In the genomic region with DNA sequence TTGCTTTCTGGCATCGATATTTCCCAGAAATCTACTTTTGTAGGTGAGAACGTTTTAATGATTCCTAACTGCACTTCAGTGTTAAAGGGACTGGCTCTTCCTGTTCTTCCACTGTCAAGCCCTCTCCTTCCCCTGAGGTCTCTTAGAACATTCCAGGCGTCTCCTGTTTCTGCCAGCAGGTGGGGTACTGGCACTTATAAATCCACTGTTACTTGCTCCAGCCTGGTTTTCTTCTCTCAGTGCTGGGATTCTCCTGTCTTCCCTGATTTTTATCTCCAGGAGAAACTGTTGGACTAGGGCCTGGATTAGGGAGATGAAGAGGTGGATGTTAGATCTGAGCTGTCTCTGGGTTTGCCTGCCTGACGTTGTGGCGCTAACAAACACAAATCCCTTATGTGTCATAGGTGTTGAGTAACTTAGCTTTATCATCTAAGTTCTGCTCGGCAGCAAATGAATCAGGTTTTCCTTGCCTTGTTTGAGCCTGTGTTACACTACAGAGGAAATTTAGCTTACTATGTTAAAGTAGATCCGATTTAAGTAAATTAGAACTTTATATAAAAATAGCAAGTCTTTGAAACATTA, we compare ENCODE assay signal across 8 mouse cellular contexts. TPM values are rescaled to one million over a fixed set of nuclear protein-coding genes. Genes with fewer than 3 reads are reported as not detected.
A peak's percentile ranks its signal among the peaks of the same experiment; 100 is the strongest.
DNase-seq lines count a peak whose midpoint lies in the region; ATAC-seq lines count a peak whose summit lies in the region.

No protein-coding gene starts in this region.

- H3K4me1 ChIP-seq in hindbrain, embryonic 16.5 days (ENCODE audit: control insufficient read depth, insufficient read depth, low read depth, low read length), result no peaks in the 10 kb centered on the region; the same call in 1 of the 2 replicates

- H3K4me2 ChIP-seq in hindbrain, embryonic 16.5 days (ENCODE audit: low read length), result no peak overlapping the region

- no peaks in the 10 kb centered on the region for H3K36me3 ChIP-seq in hindbrain, embryonic 16.5 days (ENCODE audit: control insufficient read depth, insufficient read depth, low read length)

- peak; percentile 68; the same call in 1 of the 2 replicates for ATAC-seq in hindbrain, embryonic 16.5 days
- no peak for ATAC-seq in megakaryocyte-erythroid progenitor cell, adult 5-6 weeks (replicated peaks; ENCODE audit: low FRiP score, low TSS enrichment, poor library complexity, severe bottlenecking)

- H3K9ac ChIP-seq in hindbrain, embryonic 16.5 days (ENCODE audit: low read depth, low read length), result no peak overlapping the region

- no peaks in the 10 kb centered on the region for H3K9me3 ChIP-seq in hindbrain, embryonic 16.5 days (ENCODE audit: control insufficient read depth, low read length)

- DNase-seq in ZHBTc4 (ENCODE audit: low read depth, low spot score), result peak; percentile 78
- peak; percentile 74 to 79 for DNase-seq in cerebellum, postnatal 14 days
- peak; percentile 72 to 75 for DNase-seq in frontal cortex, postnatal 25 days (ENCODE audit: low spot score in 2 of 2)
- peak; percentile 70 to 73 for DNase-seq in layer of hippocampus, postnatal 36 days
- DNase-seq in mesoderm, embryonic 11.5 days (ENCODE audit: low read depth, low spot score), result peak; percentile 67
- peak; percentile 66 for DNase-seq in skeletal muscle tissue, adult 2 months (ENCODE audit: low read depth, low spot score)

- H3K27ac ChIP-seq in hindbrain, embryonic 16.5 days (ENCODE audit: low read depth, low read length), result no peak overlapping the region

- H3K4me3 ChIP-seq in hindbrain, embryonic 16.5 days (ENCODE audit: low read length), result no peak overlapping the region

- WGBS in hindbrain, embryonic 16.5 days, result 50% methylated on average over 7 of the region's 7 CpGs

- no peaks in the 10 kb centered on the region for H3K27me3 ChIP-seq in hindbrain, embryonic 16.5 days (replicated peaks; ENCODE audit: control insufficient read depth, insufficient read depth, low read length)

RNA-seq across cellular contexts. Expression of a gene that starts 44.0 kb away (rescaled TPM):
- polyA plus RNA-seq in hindbrain, embryonic 16.5 days (2015; fragmentation: Nextera tagmentation; extraction: Ambion mirVana), result 5.9 and 6.3 TPM in 2 replicates
- total RNA-seq in layer of hippocampus, postnatal 36 days (2021), result 10 to 100 TPM in 1 of 2 experiments, 1 to 10 TPM in 1; 7.3 to 10.6 TPM
- total RNA-seq in megakaryocyte-erythroid progenitor cell, adult 5-6 weeks (2014; fragmentation: Nextera tagmentation), result 0.76 and 1.4 TPM in 2 replicates
- total RNA-seq in megakaryocyte-erythroid progenitor cell, adult 5-6 weeks (2017), result 0.99 and 1.2 TPM in 2 replicates
